Mouse (Mus musculus) heart, adult 9 months (tissue): ENCODE measurements at regions not wholly inside any gene's neighbourhood (a gene's known extent, or its start where the extent isn't known, plus 50 kb on each side); places are given as distances from the start of the nearest gene placed in this dataset.

Experiments
- DNase-seq, 2 experiments: peaks; one replicate each; pipeline ENCODE4 v3.0.0; 2022; ENCODE audit warnings: low spot score in 2 of 2

DNA sequence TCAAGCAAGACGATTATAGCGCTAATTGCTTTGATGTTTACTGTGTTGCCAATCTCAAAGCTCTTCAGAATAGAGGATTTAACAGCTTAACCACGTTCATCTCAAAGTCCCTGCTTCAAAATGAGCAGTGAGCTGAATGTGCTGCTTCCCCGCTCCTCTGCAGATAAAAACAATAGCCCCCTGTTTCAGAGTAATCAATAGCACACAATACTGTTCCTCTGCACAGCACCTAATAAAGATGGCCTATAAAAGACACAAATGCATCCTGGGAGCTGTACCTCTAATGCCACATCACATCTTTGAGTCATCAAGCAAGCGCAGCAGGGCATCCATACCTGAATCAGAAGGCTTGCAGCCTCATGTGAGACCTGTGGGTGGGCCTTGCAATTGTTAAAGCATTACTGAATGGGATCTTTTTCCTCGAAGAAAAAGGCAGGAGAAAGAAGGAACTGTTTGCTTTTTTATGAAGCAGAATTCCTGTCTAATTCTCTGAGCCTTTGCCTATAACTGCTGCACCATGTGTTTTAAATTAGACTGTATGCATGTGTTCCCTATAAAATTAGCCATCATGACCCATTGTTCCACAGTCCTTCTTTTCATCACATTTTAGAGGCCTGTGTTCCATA lies 648.5 kb upstream of the Cited2 start:
- no peak for DNase-seq

DNA sequence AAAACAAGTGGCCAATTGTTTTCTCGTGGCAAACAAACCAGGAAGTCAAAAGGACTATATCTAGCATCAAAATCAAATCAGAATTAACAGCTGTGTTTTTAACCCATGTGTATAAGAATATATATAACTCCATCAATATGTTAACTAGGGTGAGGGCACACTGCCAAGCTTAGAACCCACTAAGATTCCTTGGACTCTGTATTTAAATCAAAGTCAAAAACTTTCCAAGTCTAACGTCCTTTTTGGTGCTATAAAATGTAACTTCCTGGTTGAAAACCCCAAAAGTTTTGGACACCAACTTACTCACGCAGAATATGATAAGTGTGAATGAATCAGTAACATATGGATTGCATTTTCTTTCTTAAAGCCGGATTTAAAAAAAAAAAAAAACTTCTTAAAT lies 647.9 kb upstream of the Cited2 start:
- no peak for DNase-seq

DNA sequence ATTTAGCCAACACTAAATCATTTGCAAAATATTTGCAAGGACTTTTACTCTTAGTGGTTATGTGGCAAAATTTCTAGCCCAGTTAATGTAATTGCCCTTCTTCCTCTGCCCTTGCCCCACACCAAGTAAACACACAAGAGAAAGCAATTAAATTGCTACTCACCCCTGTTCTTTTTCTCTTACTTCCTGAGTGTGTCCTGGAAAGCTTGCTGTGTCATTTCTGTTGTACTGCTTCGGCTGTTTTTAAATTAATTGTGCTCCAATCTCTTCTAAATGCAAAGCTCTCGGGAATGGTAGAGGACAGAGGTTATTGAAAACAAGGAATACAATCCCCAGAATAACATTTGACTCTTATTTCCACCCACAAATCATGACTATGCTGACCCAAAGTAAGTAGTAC lies 647.4 kb upstream of the Cited2 start:
- DNase-seq, result peak; percentile 5 to 19

DNA sequence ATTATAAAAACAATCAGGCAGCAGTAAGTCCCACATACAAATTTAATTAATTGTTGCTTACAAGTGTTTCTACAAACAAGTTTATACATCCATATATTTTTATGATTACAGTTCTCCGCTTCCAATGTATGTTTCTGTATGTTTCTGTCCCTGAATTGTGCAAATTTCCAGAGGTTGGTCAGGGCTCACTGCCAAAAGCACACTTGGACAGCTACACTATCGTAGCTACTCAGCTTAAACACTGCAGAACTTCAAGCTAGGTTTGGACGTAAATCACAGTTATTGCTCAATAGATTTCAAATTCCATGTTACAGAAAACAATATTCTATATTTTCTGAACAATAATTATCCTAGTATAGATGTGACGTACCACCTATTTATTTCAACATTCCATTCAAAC lies 646.8 kb upstream of the Cited2 start:
- DNase-seq, result no peak

DNA sequence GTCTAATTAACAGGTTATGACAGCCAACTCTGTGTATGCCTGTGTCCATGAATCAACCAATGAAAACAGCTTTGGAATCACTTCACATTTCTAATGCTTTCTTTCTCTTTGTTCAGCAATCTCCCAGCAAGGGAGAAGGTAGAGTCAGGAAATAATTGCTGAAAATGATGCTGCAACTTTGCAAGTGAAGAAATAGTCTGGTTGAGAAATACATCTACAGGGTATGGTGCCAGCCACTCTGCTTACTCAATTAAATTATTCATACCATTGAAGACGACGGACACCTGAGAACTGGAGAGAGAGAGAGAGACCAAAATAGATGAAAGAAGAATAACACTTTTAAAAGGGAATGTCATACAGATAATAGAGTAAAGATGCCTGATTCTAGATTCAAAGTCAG lies 645.4 kb upstream of the Cited2 start:
- no peak for DNase-seq

DNA sequence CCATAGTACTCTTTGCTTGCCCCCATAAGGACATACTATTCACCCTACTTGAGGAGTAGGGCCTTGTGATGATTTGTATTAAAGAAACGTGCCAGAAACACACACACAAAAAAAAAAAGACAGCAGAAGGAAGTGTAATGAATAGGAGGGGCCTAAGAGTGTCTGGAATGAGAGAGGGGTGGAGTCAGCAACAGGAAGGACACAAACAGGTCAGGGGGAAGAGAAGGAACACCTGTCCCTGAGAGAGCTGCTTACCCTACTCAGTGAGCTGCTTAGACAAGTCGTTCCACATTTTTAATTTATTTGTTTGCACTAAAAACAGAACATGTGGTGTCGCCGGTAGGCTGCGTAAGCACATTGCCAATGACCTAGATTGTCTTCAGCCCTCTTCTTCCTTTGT lies 642.2 kb upstream of the Cited2 start:
- no peak for DNase-seq

DNA sequence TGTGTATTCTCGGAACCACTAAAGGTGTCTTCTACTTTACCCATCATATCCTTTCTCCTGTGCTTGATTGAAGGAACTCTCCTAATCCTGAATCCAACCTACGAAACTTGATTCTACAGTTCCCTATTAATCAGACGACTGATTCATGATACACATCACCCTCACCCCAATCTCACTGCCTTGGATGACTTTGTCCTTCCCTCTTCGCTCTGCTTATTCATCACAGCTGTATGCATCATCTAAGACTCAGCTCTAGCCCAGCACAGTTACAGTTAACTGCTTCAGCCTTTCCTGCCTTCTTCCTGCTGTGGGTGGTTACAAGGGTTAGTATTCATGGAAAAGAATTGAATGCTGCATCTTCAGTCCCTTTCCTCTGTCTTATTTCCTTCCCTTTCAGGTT lies 640.1 kb upstream of the Cited2 start:
- no peak for DNase-seq

DNA sequence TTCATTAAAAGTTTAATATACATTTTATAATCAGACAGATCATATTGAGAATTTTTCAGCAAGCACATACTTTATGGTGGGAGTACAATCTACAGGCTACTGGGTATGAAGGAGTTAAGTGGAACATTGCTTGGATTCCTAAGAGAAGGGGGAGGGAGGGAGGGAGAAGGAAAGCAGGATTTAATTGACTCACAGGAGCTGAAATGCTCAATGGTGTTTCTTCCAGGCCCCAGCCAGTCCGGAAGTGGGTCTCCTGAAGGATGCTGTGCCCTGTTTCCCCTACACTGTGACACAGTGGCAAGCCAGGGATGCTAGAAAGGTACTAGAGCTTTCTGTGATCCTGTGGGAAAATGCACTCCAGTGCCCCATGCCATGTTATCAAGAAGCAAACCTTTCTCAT lies 621.0 kb upstream of the Cited2 start:
- DNase-seq, result no peak

DNA sequence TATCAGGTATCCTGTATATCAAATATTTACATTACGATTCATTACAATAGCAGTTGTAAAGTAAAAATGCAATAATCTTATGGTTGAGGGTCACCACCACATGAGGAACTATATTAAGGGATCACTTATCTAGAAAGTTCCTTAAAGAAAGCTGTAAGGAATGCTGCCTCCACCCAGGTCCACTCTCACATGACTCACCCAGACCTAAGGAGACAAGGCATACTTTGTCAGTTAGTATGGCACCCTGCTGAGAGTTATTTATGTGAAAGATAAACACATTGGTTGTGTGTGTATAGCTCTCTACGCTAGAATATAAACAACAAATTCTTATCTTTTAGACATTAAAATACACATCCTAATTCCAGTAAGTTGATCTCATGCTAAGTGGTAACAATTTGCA lies 619.6 kb upstream of the Cited2 start:
- DNase-seq, result no peak

DNA sequence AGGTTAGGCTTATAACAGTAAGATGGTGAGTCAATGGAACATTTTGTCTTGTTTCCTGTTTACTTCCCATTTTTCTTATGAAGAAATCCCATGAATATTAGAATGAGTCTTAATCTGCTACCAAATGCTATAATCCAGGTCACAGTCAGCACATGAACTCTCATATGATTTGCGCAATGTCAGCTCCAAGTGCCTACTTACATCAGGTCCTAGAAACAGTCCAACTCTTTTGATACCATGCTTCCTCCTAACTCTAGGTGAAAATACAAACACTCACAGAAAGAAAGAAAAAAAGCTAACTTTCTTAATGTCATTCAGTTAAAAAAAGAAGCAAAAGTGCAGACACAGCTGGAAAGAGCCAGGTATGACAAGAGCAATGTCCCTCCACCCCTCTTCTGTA lies 616.2 kb upstream of the Cited2 start:
- no peak for DNase-seq

DNA sequence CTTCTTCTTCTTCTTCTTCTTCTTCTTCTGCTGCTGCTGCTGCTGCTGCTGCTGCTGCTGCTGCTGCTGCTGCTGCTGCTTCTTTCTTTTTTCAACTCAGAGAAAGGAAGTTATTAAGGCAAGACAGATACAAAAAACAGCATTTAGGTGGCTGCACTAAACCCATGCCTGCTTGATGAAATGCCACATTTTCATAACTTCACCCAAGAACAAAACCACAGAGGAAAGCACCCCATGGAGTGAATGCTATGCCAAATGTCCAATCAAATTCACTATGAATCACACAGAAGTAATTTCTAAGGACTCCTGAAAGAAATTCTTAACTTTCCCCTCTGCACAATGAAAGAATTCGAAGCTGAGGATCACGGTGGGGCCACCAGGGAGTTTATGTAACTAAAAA lies 611.9 kb upstream of the Cited2 start:
- DNase-seq, result no peak

DNA sequence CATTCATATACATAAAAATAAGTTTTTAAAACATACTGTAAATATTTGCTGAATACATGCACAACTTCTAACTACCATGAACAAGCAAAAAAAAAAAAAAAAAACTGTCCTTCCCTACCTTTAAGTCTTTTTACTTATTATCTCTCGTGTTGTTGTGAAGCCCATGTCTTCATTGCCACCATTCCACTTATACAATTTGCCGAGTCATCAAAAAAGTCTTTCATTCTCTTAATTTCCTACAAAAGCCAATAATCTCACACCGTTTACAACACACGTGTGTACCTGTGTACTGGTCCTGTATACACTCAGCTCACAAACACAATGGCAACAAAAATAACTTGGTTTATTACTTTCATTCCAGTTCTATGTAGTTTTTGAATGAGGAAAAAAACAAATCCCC lies 608.2 kb upstream of the Cited2 start:
- DNase-seq, result no peak

DNA sequence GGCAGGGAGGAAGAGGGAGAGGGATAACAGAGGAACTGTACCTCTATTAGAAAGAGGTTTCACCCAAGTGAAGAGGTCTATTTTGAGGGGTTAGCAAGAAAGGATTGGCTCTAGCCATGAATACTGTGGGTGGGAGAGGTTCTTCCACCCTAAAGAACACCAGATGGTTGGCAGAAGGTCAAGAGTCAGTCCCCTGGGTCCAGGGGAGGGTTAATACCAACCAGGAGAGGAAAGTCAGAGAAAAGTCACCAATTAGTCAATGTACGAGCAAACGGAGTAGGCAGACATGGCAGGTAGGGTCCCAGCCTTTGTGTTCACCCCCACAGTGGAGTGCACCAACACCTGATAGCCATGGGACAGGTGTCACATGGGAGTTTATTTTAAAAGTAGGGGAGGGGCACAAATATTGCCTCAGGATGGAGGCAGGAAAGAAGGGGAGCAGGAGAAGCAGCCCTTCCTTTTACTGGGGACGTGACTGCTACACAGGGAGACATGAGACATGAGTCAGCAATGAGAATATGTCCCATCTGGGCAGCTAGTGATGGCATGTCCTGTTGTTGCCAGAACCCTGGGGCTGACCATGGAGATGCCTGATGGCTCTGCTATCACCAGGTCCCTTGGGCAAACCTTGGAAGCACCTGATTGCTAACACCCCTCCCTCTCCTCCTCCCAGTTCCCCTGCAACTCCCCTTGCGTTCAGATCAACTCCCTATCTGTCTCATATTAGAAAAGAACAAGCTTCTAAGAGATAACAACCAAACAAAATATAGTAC lies 593.4 kb upstream of the Cited2 start:
- DNase-seq, result no peak

DNA sequence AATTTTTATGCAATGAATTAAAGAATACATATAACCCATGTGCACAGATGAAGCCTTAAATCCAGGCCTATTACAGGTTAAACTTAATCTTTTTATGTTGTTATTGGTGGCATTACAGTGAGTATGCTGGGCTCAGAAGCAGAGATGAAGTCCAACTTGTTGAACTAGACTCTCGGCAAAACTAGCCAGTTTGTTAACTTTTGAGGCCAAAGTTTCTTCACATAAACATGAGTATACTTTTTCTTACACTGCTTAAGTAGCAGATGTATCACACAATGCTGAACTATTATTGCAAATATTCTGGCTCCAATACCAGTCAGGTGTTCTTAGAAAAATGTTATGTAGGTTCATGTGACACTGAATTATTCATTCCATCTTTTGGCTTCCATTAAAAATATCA lies 592.4 kb upstream of the Cited2 start:
- no peak for DNase-seq

DNA sequence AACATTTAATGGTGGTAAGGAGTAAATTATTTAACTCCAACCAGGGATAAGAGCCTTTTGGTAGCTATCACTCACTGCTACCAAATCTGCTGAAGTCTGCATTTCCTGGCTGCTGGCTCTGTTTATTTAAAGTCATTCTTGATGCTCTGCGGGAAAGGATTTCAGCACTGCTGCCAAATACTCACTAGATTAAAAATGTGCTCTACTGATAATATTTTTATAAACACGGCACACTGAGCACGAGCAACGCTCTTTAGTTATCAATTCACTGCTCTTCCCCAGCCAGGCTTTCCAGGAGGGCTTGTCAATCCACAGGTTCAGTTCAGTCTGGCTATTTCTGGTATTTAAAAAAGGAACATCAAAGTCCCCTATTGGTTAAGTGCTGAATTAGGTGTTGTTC lies 591.3 kb upstream of the Cited2 start:
- peak; percentile 1 to 25 for DNase-seq

DNA sequence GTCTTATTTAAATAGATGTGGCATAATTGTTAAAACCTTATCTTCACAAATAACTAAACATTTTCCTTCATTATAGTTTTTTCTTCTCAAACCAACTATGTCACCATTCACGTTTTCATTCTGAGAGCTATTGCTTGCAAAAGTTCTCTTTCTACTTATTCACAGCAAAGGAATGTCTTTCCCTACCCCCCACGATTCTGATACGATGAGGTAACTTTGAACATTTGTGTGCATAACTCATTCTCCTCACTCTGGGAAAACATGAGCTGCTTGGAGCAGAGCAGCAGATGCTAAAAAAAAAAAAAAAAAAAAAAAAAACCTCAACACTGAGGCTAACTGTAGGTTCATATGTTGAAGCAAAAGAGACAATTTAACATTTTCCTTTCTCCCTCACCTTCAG lies 547.6 kb upstream of the Cited2 start:
- DNase-seq, result peak in 1 of 2 experiments; percentile 9

DNA sequence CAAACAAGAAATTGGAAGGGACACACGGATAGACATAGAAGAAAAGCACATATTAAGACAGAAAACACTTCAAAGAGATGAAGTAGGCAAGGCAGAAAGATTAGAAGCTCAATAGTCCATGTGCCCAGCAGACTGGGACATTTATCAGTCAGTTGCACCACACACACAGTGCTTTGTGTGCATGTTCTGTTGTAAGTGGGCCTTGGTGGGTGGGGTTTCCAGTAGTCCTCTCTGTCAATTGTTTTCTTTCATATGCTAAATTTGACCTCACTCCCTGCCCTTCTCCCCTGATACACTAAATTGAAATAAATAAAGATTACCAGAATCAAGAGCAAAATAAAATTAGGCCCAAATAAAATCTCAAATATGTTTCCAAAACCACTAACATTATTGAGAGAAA lies 546.0 kb upstream of the Cited2 start:
- DNase-seq, result no peak

DNA sequence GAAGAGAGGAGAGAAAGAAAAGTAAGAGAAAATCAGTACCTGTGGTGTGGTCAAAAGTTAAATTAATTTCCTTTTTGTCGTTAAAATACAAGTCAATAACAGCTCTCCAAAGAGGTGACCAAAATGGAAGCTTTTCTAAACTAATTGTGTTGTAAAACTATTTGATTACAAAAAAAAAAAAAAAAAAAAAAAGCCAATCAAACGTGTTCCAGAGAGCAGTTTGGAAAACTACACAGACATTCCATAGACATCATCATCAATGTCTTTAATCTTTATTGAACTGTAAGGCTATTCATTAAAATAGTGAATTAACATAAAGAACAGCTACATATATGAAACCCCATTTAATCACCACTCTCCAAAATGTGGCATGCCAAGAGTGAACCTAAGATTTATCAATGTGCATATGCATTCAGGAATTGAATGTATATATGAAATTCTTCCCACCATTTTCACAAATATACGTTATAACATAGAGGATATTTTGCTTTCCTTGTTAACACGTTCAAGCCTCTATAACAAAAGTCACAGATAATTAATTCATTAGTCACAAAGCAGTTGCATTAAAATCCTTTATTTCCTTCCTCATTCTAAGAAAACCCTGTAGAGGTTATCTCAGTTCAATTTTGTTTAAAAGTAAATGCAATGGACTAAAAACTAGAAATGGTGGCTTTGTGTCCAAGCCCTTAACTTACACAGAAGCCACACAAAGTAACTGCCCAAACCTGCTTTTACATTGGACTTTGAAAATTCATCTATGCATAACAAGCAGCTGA lies 545.3 kb upstream of the Cited2 start:
- DNase-seq, result no peak

DNA sequence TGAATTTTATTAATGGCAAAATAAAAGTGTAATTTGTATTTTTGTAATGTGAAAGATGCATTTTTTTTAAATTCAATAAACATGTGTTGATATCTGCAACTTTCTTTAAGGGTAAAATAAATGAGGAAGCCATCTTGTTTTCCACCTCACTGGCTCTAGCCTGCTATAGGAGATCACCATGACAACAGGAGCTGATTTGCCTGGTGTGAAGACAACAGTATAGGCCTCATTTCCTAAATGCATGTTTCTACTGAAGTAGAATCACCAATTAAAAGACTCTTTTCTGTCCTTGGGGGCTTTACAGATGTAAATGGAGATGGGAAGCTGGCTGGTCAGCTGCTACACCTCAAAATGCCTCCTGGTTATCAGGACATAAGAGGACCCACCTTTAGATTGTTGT lies 544.4 kb upstream of the Cited2 start:
- no peak for DNase-seq

DNA sequence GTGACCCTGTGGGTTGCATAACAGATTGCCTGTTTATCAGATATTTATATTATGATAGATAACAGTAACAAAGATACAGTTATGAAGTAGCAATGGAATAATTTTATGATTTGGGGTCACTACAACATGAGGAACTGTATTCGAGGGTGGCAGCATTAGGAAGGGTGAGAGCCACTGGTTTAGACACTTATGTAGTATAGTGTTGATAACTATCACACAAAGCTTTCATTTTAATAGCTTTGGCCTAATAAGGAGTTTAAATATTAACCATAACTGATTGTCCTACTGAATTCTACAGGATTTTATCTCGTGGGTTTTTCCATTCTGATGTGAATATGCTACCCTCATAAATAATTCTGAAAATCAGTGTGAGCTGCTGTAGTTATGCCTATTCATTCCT lies 538.6 kb upstream of the Cited2 start:
- DNase-seq, result no peak

DNA sequence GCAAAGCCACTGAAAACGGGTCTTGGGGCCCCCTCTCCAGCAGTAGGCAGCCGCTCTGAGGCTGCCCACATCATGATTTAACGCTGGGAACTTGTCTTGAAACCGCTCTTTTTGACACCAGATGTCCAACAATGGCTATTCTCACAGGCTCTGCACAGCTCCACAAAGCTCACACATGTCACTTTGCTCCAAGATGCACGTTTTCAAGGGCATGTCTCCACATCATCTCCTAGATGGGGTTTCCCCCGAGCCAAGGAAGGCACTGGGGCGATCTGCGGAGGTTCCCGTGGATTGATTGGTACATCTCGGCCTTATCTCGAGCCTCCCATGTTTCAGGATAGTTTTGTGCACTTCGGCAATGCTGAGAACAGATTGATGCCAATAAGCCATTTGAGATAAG lies 526.8 kb upstream of the Cited2 start:
- DNase-seq, result no peak

DNA sequence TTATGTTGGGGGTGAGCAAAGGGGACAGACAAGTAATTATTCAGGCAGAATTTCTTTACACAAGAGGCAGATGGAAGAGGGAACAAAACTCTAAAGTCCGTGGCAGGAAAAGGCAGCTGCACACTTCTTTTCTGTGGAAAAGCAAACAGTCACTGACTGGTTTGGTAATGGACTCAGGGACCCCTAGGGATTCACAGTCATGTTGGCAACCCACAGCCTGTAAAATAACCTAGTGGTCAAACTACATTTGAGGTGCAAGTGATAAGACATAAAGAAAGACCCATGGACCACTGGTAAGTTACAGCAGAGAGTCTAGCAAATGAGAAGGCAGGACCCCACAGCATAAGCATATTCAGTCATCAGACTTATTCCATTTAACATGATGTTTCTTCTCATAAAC lies 526.4 kb upstream of the Cited2 start:
- no peak for DNase-seq
